Comparison of ENCODE assay signal across 9 mouse cellular contexts in genomic region chr12:79856116-79856909, GRCm38 (mm10).
DNase-seq lines count a peak whose midpoint lies in the region; ATAC-seq lines count a peak whose summit lies in the region.
"Had no signal": no experiment of that assay in that cellular context is flagged by ENCODE, and none has a peak within 500 bp of the region (broad histone marks: within the 10 kb centered on the region; RNA-seq: fewer than 3 reads in every experiment).

No protein-coding gene starts in this region.

- peak; percentile 59 for DNase-seq in liver
- DNase-seq in testis, postnatal 14 days (ENCODE audit: low spot score), result peak; percentile 68
- DNase-seq in layer of hippocampus, postnatal 25 days (ENCODE audit: extremely low spot score in 1 of 2, low spot score in 1 of 2), result no peak
- DNase-seq in right cerebral cortex, postnatal 4 days, result no peak
- no peak for DNase-seq in cerebellum, postnatal 4 days (ENCODE audit: low spot score in 2 of 2)

- H3K27ac ChIP-seq in liver, embryonic 12.5 days, result no peak overlapping the region
- peak overlapping the region; percentile 78 for H3K27ac ChIP-seq in heart, embryonic 15.5 days
- peak overlapping the region; percentile 66 for H3K27ac ChIP-seq in limb, embryonic 12.5 days

- peaks cover 57% of the 10 kb centered on the region for H3K4me1 ChIP-seq in liver, embryonic 12.5 days
- H3K4me1 ChIP-seq in heart, embryonic 15.5 days (replicated peaks), result peaks cover 63% of the 10 kb centered on the region
- H3K4me1 ChIP-seq in limb, embryonic 12.5 days (replicated peaks), result peaks cover 60% of the 10 kb centered on the region

- no peaks in the 10 kb centered on the region for H3K27me3 ChIP-seq in liver, embryonic 12.5 days (replicated peaks)
- H3K27me3 ChIP-seq in heart, embryonic 15.5 days, result no peaks in the 10 kb centered on the region
- no peaks in the 10 kb centered on the region for H3K27me3 ChIP-seq in limb, embryonic 12.5 days
- H3K27me3 ChIP-seq: CH12.LX had no signal

- no peak overlapping the region for H3K9ac ChIP-seq in liver, embryonic 12.5 days
- H3K9ac ChIP-seq in heart, embryonic 15.5 days, result no peak overlapping the region
- H3K9ac ChIP-seq in limb, embryonic 12.5 days (replicated peaks), result no peak overlapping the region

- H3K9me3 ChIP-seq in liver, embryonic 12.5 days (replicated peaks), result no peaks in the 10 kb centered on the region
- no peaks in the 10 kb centered on the region for H3K9me3 ChIP-seq in heart, embryonic 15.5 days (replicated peaks)
- peaks cover 4% of the 10 kb centered on the region; the same call in 1 of the 2 replicates for H3K9me3 ChIP-seq in limb, embryonic 12.5 days

- H3K36me3 ChIP-seq in liver, embryonic 12.5 days, result no peaks in the 10 kb centered on the region
- no peaks in the 10 kb centered on the region for H3K36me3 ChIP-seq in heart, embryonic 15.5 days
- no peaks in the 10 kb centered on the region for H3K36me3 ChIP-seq in limb, embryonic 12.5 days

- H3K4me2 ChIP-seq in liver, embryonic 12.5 days, result no peak overlapping the region
- H3K4me2 ChIP-seq in heart, embryonic 15.5 days, result no peak overlapping the region
- no peak overlapping the region for H3K4me2 ChIP-seq in limb, embryonic 12.5 days

- no peak overlapping the region for H3K4me3 ChIP-seq in liver, embryonic 12.5 days
- no peak overlapping the region for H3K4me3 ChIP-seq in heart, embryonic 15.5 days
- no peak overlapping the region for H3K4me3 ChIP-seq in limb, embryonic 12.5 days (replicated peaks)

- no peak for ATAC-seq in liver, embryonic 12.5 days
- ATAC-seq in heart, embryonic 15.5 days (replicated peaks; ENCODE audit: insufficient number of reproducible peaks, insufficient read depth, low FRiP score, low read depth), result peak; percentile 19; the same call in 1 of the 2 replicates
- no peak for ATAC-seq in limb, embryonic 12.5 days (ENCODE audit: insufficient number of reproducible peaks, insufficient read depth, low FRiP score, low TSS enrichment, low read depth)

- WGBS in liver, embryonic 12.5 days (ENCODE audit: insufficient replicate concordance), result 73% methylated on average over 11 of the region's 11 CpGs
- 35% methylated on average over 11 of the region's 11 CpGs for WGBS in heart, embryonic 15.5 days
- WGBS in limb, embryonic 12.5 days, result 56% methylated on average over 11 of the region's 11 CpGs

Comparison
In these comparisons a context has a peak if more than half of its experiments do, and no peak if none do; other contexts are left out.
1. DNase-seq: peak in liver (single experiment) and testis, postnatal 14 days (single experiment); none in layer of hippocampus, postnatal 25 days (0 of 2), right cerebral cortex, postnatal 4 days (single experiment) and cerebellum, postnatal 4 days (0 of 2).